Mouse (Mus musculus) cerebellum, postnatal 10 days (tissue): ENCODE measurements around the gene Speer4a.
A peak's percentile ranks its signal among the peaks of the same experiment; 100 is the strongest.
"Not testable (repeated sequence)": the region's sequence is repeated elsewhere in the genome, so short reads cannot be mapped to it uniquely, and the experiment has no call there.

Experiments
- DNase-seq, 2 experiments: peaks; one replicate each; pipeline ENCODE4 v3.0.0; 2021; ENCODE audit warnings: mixed read lengths in 2 of 2

Gene Speer4a

DNA sequence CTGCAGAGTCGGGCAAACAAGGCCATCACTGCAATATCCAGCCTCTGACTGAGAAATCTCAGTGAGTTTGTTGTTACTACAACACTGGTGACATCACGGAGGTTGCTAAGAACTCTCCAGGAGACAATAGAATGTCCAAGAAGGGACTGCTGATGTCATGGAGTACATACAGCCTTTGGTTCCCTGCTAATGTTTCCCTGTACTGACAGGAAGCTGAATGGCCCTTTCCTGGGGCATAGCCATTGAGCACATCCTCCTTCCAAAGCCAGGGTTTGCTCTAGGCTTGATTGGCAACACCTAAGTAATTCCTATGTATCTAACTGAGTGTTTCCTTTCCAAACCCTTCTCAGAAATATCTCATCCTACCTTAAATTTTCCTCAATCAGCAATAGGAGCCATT, at the start of gene Speer4a:
Gene Speer4a (minus strand): TSS at position 101 of the 400 bp plus-strand sequence.
- DNase-seq, result not testable (repeated sequence)

- peak; percentile 27 to 46 for DNase-seq
These were observed 39.7 kb upstream of the Speer4a start for GRCm38 (mm10) chr5:26079023-26079422.

GRCm38 (mm10) chr5:26070716-26071115, 31.4 kb upstream of the Speer4a start:
- peak; percentile 36 to 54 for DNase-seq

GRCm38 (mm10) chr5:26058481-26058880, 19.1 kb upstream of the Speer4a start, which contains the start of gene Gm7347:
TSS of gene Gm7347 (minus strand) at chr5:26058581.
- DNase-seq, result not testable (repeated sequence)

- not testable (repeated sequence) for DNase-seq
These were observed 16.5 kb downstream of the Speer4a start, which contains the start of gene Gm5862 for GRCm38 (mm10) chr5:26022816-26023215. TSS of gene Gm5862 (minus strand) at chr5:26022916.

GRCm38 (mm10) chr5:26007697-26008096, 31.7 kb downstream of the Speer4a start:
- DNase-seq, result peak; percentile 48 to 74

GRCm38 (mm10) chr5:26006937-26007695, 32.2 kb downstream of the Speer4a start:
- DNase-seq, result peak; percentile 82 to 88

DNA sequence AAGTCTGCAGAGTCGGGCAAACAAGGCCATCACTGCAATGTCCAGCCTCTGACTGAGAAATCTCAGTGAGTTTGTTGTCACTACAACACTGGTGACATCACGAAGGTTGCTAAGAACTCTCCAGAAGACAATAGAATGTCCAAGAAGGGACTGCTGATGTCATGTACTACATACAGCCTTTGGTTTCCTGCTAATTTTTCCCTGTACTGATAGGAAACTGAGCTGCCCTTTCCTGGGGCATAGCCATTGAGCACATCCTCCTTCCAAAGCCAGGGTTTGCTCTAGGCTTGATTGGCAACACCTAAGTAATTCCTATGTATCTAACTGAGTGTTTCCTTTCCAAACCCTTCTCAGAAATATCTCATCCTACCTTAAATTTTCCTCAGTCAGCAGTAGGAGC, 34.7 kb downstream of the Speer4a start, which contains the start of gene Gm1979:
Gene Gm1979 (minus strand): TSS at position 101 of the 400 bp plus-strand sequence.
- not testable (repeated sequence) for DNase-seq

DNA sequence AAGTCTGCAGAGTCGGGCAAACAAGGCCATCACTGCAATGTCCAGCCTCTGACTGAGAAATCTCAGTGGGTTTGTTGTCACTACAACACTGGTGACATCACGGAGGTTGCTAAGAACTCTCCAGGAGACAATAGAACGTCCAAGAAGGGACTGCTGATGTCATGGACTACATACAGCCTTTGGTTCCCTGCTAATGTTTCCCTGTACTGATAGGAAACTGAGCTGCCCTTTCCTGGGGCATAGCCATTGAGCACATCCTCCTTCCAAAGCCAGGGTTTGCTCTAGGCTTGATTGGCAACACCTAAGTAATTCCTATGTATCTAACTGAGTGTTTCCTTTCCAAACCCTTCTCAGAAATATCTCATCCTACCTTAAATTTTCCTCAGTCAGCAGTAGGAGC, 50.8 kb downstream of the Speer4a start, which contains the start of gene Gm21698:
Gene Gm21698 (minus strand): TSS at position 101 of the 400 bp plus-strand sequence.
- DNase-seq, result not testable (repeated sequence)
